Mouse (Mus musculus) cerebellum, adult 11-12 months (tissue): ENCODE measurements around the gene Tnpo2.

ENCODE experiments used
- DNase-seq: peaks from one replicate; pipeline ENCODE4 v3.0.0; 2022

Gene Tnpo2

DNA sequence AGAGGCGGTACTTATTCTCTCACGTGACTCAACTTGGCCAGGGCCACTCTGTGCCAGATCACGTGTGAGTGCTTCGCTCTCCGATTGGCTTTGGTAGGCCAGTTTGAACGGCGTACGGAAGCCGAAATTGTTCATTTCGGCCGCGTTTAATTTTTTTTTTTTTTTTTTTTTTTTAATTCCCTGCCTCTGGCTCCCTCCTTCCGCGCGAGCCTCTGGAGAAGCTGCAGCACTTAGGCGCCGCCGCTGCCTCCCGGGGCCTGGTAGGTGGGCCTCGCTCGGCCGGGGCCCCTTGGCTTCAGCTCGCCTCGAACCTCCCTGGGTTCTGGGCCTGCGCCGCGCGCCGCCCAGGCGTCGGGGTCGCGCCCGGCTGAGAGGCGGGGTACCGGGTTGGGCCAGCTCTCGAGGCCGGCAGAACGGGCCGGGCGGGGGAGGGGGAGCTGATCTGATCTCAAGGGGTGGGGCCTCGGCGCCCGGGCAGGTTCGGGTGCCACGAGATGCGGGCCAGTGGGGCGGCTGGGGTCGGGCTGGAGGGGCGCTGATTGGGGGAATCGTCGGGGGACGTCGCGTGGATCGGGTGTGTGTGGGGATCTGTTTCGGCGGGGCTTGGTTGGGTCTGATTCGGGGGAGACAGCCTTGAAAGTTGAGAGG is at the start of gene Tnpo2:
Gene Tnpo2, plus strand, starts transcription at position 198 of the 648 bp plus-strand sequence.
- DNase-seq: peak; percentile 94

DNA sequence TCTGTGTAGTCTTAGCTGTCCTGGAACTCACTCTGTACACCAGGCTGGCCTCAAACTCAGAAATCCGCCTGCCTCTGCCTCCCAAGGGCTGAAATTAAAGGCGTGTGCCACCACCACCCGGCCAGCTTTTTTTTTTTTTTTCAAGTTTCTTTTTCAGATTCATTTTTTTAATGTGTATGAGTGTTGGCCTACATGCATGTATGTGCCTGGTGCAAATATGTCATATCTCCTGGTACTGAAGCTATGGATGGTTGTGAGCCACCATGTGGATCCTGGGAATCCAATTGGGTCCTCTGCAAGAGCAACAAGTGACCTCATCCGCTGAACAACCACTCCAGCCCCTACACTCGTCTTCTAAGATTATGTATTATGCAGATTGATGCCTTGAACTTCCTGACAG is 49.3 kb upstream of the Tnpo2 start:
- DNase-seq: no peak

DNA sequence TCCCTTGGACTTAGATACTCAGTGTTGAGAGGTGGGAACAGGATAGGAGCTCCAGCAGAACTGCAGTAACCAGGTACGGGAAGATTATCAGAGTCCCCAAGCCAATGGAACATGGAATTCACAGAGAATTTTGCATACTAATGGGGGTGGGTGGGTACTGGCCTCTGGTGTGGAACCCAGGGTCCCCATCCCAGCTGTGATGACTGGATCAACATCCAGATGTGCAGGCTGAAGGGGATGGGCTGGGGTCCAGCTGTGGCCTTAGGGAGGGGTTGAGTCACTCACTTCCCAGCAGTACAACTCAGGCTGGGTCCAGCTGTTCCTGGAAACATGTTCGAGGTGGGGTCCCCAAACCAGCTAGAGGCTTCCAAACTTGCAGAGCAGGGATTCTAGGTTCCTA is 48.8 kb upstream of the Tnpo2 start:
- DNase-seq: peak; percentile 60

DNA sequence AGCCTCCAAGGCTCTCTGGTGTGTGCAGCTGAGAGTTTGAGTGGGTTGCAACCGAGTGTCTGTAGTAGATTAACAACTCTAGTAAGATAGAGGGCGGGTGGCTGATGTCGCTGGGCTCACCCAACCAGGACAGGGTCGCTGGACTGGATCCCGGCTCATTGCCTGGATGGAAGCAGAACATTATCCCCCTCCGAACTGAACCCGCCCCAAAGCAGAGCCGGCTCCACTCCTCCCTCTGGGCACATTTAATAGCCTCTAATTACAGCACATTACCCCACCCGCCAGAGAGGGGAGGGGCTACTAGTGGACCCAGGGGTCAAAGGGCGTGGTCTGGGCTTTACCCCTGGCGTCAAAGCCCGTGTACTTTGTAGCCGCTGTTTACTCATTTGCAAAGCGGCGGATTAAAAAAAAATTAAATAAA is 47.4 kb upstream of the Tnpo2 start:
- peak; percentile 76 for DNase-seq

DNA sequence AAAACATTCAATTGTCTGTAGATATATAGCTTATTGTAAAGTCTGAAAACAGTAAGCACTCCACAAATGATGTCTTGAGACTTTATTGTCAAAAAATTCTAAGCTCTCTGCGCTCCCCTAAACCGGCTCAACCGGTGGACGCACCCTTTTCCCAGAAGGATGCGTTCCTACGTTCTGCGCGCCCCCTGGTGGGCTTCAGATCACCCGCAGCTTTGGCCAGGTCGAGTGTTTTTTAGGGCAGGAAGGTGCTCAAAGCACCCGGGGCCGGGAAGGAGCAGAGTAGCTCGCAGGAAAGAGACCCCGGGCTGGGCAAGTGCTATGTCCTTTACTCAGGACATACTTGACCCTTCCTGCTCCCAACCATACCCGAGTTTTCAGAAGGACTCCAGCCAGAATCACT is 46.9 kb upstream of the Tnpo2 start:
- peak; percentile 88 for DNase-seq

DNA sequence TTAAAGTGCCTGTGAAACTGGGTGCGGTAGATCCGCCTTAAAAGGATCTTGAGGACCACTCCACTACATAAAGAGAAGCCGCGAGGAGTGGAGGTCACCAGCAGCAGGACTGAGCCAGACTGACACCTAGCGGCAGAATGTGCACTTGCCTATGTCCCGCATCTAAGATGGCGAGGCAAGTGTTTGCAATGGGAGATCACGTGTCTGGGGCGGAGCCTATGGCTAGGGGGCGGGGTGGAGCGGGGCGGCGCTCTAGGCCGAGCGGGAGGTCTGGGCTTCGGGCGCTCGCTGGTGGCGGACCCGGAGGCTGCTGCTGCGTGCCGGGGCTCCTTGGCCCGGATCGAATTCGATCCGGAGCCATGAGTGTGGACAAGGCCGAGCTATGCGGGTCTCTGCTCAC is 46.4 kb upstream of the Tnpo2 start, which contains the start of gene Hook2:
Gene Hook2, plus strand, starts transcription at position 255 of the 400 bp plus-strand sequence.
- peak; percentile 96 for DNase-seq

DNA sequence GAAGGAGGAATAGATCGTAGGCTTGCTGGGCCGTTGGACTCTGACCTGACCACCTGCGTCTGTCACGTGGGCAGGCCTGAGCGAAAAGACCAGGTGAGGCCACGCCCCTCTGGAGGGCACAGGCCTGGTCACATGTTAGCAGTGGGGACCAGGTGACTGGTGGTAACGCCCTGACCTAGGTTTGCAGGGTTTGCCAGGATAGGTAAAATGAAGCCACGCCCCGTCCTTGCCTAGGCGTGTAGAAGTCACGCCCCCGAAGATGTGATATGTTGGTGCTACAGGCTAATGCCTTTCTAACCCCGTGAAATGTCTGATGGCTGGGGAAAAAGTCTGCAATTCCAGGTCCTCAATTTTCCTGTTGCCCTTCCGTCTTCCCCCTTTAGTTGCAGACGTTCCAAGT is 45.9 kb upstream of the Tnpo2 start:
- DNase-seq: peak; percentile 89

DNA sequence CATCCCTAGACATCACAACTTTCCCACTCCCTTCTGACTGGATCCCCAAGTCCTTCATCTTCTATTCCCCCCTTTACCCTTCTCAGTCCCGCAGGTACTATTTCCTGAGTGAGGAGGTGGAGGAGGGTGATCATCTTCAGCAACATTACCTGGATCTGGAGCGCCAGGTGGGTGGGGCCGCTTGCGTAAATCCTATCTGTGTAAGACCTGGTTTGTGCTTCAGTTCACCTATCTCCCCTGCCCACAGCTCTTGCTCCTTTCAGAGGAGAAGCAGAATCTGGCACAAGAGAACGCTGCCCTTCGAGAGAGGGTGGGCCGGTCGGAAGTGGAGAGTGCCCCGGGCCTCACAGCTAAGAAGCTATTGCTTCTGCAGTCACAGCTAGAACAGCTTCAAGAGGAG is 42.3 kb upstream of the Tnpo2 start:
- peak; percentile 30 for DNase-seq

DNA sequence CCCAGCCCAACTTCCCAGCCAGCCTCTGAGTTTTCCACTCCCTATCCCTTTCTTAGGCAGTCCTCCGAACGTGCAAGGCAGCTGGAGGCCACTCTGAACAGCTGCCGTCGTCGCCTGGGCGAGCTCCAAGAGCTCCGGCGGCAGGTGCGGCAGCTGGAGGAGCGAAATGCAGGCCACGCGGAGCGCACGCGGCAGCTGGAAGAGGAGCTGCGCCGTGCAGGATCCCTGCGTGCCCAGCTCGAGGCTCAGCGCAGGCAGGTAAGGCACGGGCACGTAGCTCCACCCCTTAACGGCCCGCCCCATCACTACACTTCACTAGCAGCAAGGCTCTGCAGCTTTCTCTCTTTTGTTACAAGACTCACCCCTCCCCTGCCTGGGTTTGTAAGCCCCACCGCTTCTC is 41.0 kb upstream of the Tnpo2 start:
- DNase-seq: peak; percentile 38

DNA sequence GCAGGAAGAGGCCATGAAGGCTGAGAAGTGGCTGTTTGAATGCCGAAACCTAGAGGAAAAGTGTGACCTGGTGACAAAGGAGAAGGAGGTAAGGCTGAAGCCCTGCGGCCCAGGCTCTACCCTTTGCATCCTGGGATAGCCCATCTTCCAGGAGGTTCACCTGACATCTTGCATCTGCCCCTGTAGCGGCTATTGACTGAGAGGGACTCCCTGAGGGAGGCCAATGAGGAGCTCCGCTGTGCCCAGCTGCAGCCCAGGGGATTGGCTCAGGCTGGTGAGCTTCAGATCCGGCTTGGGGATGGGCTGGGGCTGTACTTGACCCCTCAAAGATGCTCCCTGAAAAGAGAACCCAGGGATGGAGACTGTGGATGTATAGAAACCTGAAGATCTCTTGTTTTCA is 39.7 kb upstream of the Tnpo2 start:
- DNase-seq: peak; percentile 22

DNA sequence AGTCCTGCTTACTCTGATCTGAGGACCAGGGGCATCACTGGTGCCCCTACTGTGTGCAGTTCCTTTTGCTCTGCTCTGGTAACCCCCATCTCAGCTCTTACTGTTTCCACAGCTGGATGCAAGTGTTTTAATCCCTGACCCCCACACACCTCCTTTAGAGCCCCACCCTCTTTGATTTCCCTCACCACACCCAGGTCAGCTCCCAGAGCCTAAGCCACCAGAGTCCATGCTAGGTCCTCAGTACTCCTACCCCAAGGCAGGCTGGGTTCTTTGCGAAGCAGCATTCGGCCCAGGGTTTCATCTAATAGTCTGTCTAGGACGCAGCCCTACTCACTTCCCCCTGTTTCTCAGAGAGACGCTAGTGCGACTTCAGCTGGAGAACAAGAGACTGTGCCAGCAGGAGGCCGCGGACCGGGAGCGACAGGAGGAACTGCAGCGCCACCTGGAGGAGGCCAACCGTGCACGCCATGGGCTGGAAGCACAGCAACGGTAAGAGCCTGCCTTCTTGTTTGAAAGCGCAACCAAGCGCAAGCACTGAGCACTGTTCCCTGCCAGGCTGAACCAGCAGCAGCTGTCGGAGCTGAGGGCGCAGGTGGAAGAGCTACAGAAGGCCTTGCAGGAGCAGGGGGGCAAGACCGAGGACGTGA is 38.9 kb upstream of the Tnpo2 start:
- DNase-seq: peak; percentile 94

DNA sequence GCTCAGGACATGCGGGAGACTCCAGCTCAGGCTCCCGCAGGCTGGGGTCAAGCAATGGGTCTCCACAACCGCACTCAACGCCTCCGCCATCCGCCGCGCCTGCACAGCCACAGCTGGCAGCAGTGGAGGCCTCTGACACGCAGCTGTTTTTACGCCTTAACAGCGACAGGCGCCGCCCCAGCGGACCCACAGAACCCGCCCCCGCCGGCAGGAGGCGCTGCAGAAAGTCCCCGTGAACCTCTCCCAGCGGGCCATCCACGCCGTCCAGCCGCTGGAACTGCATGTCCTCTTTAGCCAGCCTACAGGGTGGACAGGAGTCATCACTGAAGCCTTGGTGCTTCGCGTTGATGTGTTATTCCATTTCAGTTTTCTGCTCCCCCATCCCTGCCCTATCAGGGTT is 29.0 kb upstream of the Tnpo2 start:
- no peak for DNase-seq

DNA sequence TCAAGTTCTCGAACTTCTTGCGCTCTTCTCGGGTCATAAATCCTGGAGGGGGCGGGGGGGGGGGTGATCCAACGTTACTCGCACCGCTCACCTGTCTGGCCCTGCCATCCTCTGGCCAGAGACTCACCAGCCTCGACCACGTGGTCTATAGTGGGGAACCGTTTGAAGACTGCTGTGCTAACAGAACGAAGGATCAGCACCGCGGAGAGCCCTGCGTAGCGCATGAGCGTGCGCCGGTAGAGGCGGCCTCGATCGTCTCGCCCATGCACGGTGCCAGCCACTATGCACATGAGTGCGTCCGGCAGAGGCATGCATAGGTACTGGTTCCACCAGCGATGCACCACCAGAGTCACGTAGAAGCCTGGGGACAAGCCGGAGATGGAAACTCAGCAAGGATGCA is 25.5 kb upstream of the Tnpo2 start:
- DNase-seq: no peak

DNA sequence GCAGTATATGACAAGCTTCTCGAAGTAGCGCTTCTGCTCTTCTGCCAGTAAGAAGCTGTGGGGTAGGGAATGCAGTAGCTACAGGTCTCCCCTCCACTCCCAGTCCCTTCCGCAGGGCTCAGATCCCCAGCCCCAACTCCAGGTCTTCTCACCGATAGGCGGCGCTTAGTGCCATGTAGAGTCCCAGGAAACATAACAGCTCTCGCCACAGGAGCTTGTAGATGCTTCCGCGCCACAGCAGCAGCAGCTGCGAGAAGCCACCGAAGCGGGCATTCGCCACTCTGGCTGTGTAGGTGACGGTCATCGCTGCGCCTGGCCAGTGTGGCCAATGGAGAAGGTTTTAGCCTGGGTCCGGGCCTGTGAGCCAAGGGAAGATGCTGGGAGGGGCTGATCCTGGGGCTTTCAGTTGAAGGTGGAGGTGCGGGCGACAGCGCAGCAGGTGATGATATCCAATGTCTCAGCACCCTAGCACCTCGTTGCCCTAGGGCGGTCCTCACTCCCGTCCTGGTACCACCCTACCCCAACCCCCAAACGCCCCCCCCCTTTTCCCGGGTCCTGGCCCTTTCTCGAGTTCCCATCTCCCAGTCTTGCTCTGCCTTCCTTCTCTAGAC is 23.4 kb upstream of the Tnpo2 start:
- DNase-seq: peak; percentile 73

DNA sequence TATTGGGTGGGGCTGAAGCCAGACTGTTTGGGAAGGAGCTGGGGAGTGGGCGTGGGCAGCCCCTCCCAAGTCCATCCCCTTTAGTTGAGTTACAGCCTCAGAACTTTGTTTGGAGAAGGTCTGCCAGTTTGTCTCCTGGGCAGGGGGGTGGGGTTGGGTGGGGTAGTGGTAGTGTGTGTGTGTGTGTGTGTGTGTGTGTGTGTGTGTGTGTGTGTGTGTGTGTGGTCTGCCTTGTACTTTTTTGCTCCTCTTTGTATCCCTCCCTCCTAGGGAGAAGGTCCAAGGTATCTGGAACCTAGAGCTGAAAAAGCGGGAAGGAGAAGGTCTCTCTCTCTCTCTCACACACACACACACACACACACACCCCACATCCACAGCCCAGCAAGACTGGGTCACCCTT is 22.3 kb upstream of the Tnpo2 start, which contains the start of gene Best2:
Gene Best2, minus strand, starts transcription at position 101 of the 400 bp plus-strand sequence.
- no peak for DNase-seq

DNA sequence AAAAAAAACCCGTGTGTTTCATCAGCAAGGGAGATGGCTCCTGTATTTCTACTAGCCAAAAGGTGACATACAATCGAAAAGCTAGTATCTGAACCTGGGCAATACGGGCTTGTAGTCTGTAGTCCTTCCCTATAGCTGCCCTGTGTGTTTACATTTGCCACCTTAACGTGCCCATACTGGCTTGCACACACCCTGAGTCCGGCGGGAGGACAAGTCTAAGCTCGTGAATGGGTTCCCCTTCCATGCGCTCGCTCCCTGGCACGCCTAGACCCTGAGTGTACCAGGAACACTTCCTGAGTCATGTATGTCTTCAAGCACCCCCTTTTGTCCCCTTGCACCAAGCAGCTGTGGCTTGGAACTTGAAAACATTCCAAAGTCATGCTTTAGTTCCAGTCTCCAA is 20.0 kb upstream of the Tnpo2 start:
- no peak for DNase-seq

DNA sequence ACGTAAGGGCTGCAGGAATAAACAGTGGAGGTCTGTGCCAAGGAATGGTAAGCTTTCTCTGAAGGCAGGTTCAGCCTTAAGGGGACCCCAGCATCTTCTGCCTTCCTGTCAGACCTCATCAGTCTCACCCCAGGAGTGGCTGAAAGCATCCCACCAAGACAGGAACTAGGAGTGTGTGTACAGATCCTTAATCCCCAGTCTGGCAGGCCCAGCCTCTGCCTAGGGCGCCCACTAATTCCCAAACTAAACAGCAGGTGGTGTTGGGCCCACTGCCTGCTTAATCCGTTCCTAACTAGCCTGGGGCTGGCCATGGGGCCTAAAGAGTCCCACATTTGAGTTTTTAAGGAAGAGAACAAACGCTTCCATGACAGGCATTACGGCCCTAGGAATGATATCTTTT is 19.5 kb upstream of the Tnpo2 start:
- DNase-seq: no peak

DNA sequence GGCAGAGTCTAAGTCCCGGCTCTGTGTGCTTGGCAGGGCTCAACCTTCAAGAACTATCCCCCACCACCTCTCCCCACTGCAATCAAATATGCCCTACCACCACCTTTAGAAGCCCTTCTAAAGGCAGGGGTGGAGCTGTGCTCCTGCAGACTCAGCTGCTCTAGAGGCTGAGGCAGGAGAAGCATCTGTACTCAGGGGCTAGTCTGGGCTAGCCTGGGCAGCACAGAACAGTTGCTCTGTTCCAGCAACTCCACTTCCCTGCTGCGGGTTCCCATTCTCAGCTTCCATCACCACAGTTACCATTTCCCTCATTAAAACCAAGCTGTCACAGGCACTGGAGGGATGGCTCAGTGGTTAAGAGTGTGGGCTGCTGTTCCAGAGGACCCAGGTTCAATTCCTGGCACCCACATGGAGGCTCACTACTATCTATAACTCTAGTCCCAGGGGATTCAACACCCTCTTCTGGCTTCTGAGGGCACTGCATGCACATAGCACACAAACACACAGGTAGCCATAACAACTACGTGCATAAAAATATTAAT is 15.1 kb upstream of the Tnpo2 start:
- DNase-seq: no peak

DNA sequence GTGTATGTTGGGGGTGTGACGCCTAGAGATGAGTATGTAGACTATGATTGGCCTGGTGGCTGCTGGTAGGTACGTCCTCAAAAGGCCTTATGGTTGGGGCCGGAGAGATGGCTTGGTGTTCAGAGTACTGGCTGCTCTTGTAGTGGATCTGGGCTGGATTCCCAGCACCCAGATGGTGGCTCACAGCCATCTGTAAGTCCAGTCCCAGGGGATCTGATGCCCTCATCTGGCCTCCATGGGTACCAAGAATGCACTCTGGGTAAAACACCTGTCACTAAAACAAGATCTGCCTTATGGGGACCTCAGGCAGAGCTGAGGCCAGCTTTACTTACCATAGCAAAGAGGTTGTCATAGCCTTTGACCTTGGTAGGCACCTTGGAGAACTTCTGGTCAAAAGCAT is 12.9 kb upstream of the Tnpo2 start:
- DNase-seq: no peak

DNA sequence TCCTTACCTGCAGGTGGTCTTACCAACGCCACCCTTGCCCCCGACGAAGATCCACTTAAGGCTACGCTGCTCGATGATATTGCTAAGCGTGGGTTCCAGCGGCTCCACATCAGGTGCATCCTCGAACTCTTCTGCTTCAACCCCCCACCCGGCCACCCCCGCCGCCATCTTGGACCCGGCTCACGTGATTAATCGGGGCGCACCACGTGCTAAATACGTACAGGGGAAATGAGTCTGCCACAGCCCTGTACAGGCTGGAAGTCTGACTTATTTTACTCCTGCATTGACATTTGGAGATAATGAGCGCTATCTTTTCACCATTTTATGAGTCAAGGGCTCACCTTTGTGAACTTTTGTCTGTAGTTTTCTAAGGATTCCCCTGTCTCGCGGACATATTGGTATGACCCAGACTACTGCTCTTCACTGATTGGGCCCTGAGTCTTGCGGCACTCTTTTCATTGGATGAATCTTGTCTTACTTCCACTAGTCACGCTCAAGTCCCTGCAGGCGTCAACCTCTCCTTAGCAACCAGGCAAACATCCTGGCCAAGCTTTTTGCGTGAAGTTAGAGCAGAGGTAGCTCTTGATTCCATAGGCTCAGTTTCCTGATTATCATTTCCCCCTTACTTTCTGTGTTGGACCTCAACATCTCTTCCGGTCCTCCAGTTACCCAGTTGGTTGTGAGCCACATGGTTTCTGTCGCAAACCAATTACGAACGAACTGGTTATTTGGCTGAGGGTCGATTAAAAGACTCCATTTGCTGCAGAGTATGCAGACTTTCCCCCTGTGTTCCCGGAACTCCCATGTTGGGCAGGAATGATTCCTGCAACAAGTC is 11.4 kb upstream of the Tnpo2 start, which contains the start of gene Asna1:
Gene Asna1, minus strand, starts transcription at position 184 of the 835 bp plus-strand sequence.
- DNase-seq: peak; percentile 83

DNA sequence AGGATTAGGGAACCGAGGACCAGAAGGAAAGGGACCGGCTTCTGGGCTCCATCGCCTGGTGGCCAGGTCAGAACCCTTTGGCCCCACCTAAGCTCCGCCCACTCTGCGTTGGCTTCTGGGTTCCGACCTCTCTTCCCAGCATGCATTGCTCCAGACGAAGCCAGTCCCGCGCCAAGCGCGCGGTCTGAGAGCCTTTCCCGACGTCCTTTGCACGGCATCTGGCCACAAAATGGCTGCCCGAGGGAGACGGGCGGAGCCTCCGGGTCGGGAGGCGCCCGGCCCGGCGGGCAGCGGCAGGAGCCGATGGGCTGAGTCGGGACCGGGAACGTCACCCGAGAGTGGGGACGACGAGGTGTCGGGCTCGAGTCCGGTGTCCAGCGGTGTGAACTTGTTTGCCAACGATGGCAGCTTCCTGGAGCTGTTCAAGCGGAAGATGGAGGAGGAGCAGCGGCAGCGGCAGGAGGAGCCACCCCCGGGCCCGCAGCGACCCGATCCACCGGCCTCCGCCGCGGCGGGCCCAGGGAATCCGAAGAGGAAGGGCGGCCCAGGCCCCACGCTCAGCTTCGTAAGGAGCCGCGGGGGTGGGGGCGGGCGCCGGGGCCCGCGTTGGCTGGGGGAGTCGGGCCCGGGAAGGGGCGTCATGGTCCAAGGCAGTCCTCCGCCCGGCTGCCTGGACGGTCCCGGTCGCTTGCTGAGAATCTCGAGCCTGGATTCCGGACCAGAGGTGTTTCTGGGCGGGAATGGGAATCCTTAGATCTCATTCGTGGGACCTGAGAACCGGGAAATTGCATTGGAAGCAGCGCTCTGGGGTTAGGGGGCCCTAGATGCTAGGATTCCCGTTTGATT is 9.8 kb upstream of the Tnpo2 start, which contains the start of gene Trir:
Gene Trir, plus strand, starts transcription at position 154 of the 846 bp plus-strand sequence.
- peak; percentile 97 for DNase-seq

DNA sequence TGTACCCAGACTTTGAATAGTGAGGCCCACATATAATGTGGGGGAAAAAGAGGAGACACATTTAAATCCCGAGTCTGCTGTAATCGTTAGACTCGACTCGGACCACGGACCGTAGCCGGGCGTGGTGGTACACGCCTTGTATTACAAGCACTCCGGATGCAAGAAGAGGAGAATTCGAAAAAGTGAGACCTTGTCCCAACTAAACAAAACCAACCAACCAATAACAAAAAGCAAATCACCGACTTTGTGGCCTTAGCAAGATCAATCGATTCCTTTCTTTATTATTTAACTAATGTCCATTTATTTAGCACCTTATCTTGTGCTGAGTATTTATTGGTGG is 9.2 kb upstream of the Tnpo2 start:
- DNase-seq: no peak
